Mouse (Mus musculus): ENCODE data around the gene Efemp2.

Gene Efemp2

DNA sequence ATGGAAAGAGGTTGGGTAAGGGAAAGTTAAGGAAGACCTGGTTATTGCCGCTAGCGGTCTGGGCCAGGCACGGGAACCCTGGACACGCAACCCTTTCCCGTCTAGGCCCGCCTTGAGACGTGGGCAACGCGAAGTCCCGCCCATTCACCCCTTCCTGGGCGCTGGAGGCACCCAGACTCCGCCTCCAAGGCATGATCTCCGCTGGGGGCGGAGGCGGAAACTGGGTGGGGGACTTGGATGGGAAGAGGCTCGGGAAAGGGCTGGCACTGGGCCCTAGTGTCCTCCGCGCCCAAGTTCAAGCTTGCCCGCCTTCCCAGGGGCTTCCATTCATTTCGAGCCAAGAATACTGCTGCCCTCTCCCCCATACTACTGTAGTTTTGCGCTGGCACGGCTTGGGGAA lies at the start of gene Efemp2:
Gene Efemp2 (plus strand): TSS at position 235 of the 400 bp plus-strand sequence.
- peak; percentile 49 for DNase-seq (ENCODE audit: low spot score)

DNA sequence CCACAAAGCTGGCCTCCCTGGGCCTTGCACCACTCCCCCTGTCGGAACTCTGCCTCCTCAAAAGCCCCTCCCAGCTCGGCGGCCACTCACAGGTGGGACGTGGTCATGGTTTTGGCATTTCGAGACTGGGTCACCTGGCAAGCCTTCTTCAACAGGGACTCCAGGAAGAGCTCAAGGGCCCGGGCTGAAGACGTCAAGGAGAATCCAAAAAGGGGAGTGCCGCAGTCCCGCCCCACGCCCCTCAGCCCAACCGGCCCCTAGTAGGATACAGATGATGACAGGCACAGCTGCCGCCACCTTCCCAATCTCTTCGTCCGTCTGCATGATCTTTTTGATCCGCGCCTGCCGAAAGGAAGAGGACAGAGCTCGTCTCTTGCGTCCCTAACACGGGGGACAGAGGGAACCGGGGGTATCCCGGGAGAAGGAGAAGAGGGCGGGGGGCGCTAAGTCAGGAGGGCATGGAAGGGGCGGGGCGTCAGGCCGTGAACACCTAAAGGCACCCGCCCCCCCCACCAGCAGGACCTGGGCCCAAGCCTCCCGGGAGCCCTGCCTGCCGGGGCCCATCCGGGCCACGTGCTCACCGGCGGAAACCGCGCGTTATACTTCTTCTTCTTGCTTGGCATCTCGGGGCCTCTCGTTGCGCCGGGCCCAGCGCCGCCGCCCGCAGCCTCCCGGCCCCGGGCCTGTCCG lies 49.5 kb upstream of the Efemp2 start:
- DNase-seq (ENCODE audit: low spot score): peak; percentile 54

DNA sequence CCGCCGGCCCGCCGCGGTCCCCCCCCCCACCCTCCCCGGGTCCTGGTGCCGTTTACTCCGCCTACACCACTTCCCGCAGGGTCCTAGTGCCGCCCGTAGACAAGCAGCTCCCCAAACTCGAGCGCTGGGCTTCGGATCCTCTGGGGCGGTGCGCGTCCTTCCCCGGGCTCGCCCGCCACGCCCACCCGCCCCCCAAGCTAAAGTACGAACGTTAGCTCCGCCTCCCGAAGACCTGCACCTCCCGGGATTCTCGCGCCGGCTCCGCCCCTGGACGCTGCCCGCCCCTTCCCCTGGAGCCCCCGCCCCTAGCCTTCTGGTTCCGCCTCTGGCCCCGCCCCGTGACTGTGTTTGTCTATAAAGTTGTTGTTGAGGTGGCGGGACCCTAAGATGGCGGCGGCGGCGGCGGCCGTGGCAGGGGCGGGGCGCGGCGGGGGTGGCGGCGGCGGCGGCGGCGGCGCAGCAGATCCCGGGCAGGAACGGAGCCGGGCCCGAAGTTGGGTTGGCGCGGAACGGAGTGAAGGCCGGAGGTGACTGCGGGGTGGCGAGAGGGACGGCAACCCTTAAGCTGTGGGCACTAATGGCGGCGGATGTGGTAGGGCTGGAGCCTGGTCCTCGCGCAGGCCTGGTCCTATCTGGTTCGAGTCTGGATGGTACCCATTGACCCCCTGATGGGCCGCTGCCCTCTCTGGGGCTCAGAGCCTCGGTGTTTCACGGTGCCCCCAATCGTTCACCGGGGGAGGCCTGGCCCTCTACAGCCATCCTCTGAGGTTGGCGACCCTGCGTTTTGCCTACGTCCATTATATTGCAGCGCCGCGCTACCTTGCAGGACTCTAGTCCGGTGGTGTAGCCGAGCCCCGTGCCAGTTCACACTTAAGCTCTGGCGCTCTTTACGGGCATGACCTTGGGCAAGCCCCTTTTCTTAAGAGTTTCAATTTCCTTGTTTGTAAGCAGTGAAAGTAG lies 48.7 kb upstream of the Efemp2 start, which contains the start of the genes Drap1 and AI837181:
Gene Drap1 (minus strand): TSS at position 198 of the 960 bp plus-strand sequence.
Gene AI837181 (plus strand): TSS at position 363 of the 960 bp plus-strand sequence.
- DNase-seq (ENCODE audit: low spot score): peak; percentile 88

DNA sequence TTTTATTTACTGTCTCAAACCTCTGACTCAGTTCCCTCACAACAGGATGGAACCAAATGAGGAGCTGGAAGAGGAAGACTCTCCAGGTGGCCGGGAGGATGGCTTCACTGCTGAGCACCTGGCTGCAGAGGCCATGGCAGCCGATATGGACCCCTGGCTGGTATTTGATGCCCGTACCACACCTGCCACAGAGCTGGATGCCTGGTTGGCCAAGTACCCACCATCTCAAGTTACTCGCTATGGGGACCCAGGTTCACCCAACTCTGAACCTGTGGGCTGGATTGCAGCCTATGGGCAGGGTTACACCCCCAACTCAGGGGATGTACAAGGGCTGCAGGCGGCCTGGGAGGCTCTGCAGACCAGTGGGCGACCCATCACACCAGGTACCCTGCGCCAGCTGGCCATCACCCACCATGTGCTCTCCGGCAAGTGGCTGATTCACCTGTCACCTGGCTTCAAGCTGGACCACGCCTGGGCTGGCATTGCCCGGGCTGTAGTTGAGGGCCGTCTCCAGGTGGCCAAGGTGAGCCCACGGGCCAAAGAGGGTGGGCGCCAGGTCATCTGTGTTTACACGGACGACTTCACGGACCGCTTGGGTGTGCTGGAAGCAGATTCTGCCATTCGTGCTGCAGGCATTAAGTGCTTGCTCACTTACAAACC lies 47.7 kb upstream of the Efemp2 start:
- no peak for DNase-seq (ENCODE audit: low spot score)

DNA sequence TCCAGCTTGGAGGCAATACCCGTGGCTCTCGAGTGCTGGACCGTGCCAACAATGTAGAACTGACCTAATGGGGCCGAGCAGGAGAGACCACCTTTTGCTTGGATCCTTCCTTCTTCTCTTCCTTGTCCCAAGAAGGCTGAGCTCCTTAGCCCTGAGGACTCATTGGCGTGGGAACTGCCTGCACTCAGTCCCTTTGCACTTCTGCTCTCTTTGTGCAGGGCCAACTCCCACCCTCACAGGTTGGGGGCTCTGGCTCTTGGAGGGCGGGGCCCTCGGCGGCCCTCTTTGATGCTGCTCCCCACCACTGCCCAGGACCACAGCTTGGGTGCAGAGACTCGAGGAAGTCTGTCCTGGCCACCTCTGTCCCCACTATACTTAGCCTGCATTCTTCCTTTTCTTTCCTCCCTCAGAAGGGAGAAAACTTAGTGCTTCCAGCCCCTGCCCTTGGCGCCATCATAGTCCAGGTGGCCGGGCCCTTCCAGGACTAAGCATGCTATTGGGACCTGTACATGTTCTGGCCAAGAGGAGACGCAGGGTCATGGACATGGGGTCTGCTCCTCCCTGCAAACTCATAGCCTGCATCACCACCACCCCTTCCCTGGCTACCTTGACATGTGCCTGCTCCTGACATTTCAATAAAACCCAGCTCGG lies 47.0 kb upstream of the Efemp2 start:
- no peak for DNase-seq (ENCODE audit: low spot score)

DNA sequence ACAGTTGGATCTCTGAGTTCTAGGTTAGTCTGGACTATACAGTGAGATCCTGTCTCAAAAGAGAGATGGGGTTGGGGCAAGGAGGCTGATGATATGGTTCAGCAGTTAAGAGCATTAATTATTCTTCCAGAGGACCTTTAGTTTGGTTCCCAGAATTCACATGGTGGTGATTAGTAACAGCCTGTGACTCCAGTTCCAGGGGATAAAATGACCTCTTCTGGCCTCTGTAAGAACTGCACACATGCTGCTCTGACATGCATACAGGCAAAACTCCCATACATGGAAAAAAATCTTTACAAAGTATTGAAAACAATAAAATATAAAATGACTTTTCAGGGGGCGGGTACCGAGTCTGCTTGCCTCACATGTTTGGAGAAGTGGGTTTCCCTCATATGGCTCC lies 45.7 kb upstream of the Efemp2 start:
- DNase-seq (ENCODE audit: low spot score): no peak

DNA sequence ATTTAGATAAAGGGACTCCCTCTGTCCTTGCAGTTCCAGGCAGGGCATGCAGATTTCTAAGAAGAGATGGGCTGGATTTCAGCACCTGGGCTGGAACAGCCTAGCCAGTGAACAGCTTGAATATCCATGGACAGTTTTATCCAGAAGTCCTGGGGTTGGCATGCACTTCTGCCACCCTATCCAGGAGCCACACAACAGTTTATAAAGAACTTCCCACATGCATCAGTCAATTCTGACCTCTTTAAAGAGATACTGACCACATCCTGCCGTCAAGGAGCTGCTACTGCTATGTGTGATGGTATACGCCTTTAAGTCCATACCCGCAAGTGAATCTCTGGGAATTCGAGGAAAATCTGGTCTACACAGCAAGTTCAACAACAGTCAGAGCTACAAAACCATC lies 44.5 kb upstream of the Efemp2 start:
- DNase-seq (ENCODE audit: low spot score): no peak

DNA sequence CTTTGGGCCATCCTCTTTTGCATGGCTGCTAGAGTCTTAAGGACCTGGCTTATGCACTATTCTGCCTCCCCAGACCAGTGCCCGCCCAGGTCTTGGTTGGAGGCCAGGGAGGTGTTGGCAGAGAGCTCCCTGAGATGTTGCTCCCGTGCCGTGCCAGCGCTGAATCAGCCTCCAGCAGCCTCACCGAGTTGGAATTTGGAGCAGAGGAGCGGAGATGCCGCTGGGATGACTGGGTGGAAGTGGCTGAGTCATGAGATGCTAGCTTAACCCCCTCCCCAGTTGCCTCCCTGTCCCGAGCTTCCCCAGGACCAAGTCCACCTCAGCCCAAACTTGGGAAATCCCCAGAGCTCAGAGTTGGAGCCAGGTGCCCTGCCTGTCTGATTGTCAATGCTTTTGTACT lies 43.9 kb upstream of the Efemp2 start:
- DNase-seq (ENCODE audit: low spot score): no peak

DNA sequence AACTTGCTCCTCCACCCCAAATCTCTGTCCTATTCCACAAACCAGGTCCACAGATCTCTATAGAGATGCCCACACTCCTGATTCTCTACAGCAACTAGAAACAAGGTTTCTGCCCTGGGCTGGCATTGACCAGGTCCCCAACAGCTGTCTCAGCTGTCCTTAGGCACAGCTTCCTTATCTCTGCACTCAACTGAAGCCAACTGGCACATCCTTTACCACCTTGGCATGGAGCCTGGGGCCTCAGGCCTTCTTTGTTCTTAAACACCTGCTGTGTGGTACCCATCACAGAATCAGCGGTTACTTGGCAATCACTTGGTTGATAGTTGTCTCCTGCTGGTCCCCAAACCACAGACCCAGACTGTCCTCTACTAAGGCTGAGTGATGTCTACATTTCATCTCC lies 43.3 kb upstream of the Efemp2 start:
- no peak for DNase-seq (ENCODE audit: low spot score)

DNA sequence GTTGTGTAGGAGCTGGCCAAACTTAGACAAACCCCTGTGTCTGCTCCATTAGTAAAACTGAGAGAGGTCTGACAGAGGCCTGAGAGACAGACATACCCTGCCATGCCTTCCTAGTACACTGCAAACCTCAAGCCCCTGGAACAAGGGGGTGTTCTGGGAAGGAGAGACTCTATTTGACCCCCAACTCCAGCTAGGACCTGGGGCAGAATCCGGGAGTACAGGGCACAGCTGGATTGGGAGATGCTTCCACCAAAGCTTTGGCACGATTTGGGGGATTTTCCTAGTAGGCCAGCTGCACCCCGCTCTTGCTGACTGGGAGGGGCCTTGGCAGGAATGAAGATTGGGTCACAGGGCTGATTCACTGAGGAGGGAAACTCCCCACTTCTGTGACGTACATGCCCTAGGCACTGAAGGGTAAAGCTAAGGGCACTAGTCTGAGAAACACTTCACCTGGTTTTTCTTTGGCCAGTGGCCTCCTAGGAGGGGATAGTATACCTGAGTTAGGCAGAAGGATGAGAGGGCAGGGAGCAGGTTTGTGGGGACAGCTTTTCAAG lies 41.8 kb upstream of the Efemp2 start:
- DNase-seq (ENCODE audit: low spot score): no peak

DNA sequence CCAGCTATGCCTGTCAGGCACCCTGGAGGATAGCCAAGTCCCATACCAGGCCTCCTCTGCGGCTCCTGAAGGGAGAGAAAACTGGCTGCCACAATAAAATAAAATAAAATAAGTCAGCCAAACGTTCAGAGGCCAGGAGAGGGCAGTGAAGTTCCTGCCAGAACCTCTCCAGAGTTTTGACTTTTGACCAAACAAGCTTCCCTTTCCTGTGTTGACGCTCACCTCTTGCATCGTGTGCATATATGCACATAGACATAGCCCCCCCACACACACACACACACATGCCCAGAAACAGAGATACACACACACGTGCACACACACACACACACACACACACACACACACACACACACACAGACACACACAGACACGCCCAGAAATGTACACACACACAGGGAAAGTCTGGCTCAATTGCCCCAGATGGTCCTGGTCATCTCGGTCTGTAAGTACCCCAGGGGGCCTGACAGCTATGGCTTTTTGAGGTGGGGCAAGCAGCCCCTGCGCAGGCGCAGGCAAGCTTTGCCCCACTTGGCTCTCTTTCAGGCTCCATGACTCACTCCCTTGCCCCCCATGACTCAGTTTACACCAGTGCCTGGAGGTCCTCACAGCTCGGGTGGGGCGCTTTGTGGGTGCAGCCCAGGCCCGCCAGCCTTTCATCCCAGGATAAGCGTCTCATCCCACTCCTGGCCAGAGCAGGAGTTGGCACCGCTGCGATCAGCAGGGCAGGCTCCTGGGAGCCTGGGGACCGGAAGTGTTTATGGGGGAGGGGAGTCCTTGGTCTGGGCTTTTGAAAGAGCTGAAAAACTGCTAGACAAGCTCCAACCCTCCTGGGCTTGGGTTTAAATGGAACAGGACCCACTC lies 40.5 kb upstream of the Efemp2 start:
- DNase-seq (ENCODE audit: low spot score): no peak

DNA sequence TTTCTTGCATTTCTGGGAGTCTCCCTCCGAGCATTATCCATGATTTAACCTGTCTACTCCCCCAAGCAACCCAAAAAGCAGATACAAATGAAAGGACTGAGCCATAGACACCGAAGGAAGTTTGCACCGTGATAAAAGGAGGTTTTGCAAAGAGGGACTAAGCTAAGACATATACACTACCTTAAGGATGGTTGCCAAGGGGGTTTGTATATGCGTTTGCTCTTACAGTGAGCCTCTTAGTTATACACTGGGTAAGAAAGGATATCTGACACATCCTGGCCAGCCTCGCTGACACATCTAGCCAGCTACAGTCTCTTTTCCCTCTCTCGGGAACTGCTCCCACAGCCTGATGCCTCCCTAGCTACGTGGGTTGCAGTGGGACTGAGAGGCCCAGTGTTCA lies 39.8 kb upstream of the Efemp2 start:
- DNase-seq (ENCODE audit: low spot score): no peak

DNA sequence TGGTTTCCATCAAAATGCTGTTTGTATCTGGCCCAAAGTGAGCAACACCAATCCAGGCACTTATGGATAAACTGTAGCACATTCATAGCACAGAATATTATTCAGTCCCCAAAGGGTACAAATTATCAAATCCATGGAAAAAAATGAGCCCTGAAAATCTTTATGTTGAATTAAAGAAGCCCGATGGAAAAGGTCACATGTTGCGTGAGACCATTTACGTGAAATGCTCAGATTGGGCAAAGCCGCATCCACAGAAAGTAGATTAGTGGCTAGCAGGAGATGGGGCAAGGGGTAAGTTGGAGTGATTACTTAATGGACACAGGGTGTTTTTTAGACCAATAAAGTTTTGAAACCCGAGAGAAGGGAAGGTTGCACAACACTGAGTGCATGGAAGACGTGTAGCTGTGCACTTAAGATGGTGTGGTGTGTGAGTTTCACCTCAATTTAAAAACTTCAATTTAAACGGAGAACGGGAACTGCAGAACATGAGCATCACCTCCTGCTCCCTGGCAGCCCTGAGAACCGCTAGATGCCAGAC lies 29.3 kb upstream of the Efemp2 start:
- DNase-seq (ENCODE audit: low spot score): no peak

DNA sequence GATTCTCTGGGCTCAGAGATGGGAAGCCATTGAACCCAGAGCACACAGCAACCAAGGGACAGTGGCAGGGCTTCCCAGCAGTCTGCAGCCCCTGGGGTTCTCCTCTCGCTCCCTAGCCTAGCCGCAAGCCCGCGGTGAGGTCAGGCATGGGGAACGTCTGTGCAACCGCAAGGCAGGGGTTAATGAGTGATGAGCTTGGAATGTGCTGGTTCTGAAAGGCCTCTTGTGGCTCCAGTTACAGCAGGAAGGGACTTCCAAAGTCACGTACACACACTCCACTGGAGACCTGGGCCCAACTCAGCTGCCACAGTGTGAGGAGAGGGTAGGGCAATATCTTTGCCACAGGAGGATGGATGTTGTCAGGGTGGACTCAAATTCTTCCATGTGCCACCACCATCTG lies 28.8 kb upstream of the Efemp2 start:
- no peak for DNase-seq (ENCODE audit: low spot score)

DNA sequence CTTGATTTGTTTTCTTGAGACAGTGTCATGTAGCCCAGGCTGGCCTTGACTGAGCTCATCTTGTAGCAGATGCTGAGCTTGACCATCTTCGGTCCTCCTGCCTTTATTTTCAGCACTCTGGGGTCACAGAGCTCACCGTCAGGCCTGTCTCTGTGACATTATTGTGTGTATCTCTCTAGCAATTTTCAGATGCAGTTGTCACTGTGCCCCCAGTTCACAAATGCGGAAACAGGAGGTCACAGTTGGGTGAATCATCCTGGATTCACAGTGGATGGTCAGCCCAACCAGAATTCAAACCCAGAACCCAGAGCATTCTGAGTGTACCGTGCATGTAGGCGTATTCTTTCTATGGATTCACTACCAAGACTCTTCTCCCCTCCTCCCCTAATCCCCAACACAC lies 28.0 kb upstream of the Efemp2 start:
- no peak for DNase-seq (ENCODE audit: low spot score)

DNA sequence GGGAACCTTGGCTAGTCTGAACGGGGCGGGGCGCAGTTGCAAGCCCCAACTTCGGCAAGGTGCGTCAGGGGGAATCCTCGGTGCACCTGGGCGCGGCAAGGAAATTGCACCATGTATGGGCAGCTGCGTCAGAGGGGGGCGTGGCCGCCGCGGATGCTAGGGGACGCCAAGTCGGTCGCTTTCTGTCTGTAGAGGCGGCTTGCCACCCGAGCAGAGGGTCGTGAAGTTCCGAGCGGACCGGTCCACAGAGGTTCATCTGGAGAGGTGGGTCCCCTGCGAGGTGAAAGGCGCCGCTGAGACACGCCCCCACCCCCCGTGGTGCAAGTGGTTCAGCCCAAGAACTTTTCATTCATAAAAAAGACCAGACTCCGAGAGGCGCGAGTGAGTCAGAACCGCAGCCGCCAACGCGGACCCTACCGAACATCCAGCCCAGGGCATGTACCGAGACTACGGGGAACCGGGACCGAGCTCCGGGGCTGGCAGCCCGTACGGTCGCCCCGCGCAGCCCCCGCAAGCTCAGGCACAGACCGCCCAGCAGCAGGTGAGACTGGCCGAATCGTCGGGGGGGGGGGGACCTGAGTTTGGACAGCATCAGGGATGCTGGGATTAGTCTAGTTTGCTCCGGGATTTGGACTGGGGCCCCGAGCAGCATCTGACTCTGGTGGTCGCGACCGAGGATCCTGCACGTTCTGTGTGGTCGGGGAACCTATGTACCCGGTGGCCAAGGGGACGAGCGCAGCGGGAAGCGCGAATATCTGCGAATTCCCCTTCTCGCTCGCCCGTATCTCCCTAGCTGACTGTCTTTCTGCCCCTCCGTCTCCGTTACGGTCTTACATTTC lies 26.0 kb upstream of the Efemp2 start, which contains the start of gene Fosl1:
Gene Fosl1 (plus strand): TSS at position 33 of the 839 bp plus-strand sequence.
- DNase-seq (ENCODE audit: low spot score): no peak

DNA sequence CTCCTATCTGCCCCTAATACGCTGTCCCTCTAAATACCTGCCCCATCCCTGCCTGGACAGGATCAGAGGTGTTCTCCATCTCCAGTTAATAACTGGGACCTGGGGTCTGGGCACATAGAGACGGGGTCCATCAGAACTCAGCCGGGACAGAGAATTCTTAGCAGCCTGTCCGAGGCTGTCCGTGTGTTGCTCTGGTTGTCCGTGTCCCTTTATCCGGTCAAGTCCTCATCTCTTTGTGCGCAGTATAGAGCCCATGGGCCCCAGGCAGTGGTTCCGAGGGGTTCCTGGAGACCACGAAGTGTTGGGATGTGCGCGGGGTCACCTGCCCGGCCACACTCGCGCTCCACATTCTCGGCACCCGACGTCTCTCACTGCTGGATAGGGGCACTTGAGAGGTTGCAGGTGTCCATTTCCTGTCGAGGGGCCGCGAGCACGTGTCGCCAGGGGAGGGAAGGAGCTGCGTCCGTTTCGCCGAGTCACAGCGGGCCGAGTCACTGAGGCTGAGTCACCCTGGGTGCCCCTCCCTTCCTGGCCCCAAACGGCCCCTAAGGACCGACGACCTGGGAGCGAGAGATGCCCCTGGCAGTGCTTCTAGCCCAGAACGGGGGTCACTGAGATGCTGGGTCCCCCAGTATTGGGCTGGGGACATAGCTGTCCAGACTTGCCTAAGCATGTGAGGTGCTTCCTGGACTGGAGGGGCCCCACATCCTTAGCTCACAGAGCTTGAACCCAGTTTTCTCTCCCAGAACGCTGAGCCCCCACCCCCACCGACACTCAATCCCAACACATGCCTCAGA lies 25.2 kb upstream of the Efemp2 start:
- no peak for DNase-seq (ENCODE audit: low spot score)

DNA sequence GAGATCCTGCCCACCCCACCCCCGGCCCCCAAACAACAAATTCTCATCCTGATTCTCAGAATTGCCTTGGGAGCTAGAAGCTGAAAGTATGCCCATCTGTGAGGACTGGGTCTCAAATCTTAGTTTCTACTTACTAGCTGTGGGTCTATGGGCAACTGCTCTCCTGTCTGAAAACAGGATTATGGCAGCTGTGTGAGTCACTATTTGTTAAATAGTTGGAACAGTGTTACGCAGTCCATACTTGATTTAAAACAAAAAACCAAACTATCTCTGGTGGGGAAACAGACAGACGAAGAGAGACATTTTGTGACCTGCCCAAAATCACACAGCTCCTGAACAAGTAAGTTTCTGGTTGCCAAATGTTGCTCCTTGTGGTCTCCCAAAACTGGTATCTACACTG lies 24.1 kb upstream of the Efemp2 start:
- DNase-seq (ENCODE audit: low spot score): no peak

DNA sequence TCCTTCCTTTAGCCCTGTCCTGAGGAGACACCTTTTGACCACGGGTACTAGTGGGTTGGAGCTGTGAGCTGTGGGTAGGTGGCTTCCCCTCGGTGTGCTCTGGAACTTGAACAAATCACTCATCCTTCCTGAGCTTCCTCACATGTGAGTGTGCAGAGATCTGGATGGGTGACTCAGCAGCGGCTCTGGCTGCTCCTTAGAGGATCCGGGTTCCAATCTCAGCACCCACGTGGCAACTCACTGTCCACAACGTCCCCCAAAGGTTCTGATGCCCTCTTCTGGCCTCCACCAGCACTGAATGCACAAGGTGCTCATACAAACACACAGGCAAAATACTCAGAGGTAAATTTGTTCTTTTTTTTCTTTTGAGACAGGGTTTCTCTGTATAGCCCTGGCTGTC lies 22.0 kb upstream of the Efemp2 start:
- no peak for DNase-seq (ENCODE audit: low spot score)
